Mouse (Mus musculus) left cerebral cortex, adult 9 months (tissue): ENCODE data around the gene Ccdc3.
"Not testable (repeated sequence)": the region's sequence is repeated elsewhere in the genome, so short reads cannot be mapped to it uniquely, and the experiment has no call there.

Experiments used
- DNase-seq, 2 experiments: peaks; one replicate each; pipeline ENCODE4 v3.0.0; 2022; ENCODE audit warnings: low spot score in 2 of 2

Ccdc3 gene

DNA sequence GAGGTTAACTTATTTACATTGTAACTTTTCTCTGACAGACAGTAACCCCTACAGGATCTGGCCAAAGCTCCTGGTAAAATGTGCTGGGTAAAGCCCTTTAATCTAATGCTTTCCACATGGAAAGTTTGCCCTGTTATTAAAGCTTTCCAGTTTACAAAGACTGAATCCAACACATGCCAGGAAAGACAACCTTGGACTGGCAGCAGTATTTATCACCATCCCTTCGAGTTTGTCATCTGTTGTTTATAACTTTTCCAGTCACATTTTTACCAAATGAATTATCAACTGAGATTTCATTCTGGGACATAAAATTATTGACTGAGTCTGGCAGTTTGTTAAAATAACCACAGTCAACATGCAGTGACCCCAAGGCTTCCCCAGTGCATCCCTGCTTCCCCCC, 77.0 kb downstream of the Ccdc3 start:
- no peak for DNase-seq

DNA sequence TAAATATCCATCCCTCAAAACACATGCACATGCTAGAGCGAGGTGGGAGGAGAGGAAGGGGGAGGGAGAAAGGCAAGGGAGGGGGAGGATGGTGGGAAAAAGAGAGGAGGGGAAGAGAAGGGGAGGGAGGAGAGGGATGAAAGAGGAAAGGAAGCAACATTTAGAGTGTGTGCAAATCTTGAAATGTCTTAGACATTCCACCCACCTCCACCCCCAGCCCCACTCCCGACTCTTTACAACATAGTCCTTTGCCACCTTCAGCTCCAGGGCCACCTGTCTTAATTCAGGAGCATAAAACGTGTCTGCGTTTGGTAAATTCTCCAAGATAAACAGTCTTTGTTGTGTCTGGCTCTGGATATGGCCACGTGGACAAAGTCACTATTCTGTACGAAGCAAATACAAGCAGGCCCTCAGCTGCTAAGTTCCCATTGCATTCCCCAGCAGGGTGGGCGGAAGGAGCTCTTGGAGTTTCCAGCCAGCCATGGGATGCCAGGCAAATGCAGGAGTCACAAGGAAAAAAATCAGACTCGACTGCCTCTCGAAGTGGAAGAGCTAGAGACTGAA, 77.8 kb downstream of the Ccdc3 start:
- DNase-seq, result no peak

DNA sequence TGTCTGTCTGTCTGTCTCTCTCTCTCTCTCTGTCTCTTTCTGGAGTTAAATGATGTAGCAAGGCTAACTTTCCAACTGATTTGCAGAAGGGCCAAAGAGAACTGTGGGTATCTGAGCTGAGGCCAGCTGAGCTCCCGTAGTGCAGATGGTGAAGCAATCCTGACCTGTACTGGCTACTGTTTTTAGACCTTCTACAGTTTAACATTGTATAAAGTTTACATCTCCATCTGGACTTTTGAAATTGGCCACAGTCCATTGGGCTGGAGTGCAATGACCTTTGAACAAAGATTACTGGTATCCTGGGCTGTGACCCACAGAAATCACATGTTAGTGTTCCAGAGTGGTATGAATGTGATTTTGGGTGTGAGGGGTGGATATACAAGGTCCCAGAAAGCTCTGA, 81.6 kb downstream of the Ccdc3 start:
- no peak for DNase-seq

DNA sequence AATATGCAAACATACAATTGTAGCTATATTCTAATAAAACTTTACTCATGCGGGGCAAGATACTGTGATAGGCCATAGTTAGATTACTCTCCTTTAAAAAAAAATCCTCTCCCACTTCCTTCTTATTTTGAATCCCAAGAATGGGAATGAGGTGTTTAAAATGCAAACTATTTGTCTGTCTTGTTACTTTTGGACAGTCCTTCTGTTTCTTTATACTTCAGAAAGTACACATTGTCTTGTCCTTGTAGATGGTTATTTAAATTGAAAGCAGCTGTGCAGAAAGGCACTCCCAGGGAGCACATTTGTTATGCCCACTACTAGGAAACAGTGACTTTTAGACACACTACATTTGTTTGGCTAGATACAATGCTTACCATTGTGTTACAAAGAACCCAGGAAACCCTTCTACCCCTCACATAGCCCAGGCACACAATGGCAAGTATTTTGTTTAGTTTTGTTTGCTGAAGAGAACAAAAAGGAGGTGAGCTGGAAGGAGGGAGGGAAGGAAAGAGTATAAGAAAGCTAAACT, 82.3 kb downstream of the Ccdc3 start:
- DNase-seq, result no peak

DNA sequence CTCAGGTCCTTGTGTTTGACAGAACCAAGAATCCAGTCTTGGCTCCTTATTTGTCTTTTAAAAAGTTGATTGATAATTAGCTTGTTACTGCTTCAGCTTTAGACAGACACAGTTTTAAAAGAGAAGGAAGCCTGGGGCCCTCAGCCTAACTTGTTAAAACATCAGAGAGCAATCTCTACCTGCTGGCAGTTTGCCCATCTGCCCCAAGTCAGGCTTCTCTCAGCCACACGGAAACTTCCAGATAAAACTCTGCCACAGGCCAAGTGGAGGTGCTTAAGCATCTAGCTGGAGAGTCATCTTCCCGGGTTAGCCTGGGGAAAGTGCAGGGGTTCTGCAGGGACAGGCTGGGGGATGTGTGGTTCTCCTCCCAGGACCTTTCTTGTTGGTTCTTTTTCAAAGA, 85.0 kb downstream of the Ccdc3 start:
- no peak for DNase-seq

DNA sequence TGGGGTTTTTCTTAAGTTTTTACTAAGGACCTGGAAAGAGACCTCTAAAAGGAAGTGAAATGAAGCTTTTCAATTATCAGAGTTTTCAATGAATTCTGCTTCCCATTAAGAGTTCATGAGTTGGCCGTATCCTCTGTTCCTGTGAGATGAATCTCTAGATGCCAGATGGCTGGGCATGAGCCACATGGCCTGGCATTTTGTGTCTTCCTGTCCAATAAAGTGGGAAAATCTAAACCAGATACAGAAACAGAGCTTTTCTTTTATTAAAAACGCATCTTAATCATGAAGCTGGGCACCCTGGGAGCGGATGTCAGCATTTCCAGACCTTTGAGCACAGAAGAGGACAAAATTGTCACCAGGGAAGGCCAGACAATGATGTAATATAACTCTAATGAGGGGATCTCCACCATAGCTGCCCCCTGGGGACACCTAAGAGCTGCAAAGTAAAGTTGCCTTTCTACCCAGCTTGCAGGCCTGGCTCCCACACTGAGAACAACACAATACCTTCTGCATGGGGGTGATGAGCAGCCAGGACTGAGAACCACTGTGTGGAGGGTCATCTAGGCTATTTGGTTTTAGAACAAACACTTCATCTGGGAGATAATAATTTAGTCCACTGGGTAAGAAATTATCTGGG, 99.4 kb downstream of the Ccdc3 start:
- no peak for DNase-seq

DNA sequence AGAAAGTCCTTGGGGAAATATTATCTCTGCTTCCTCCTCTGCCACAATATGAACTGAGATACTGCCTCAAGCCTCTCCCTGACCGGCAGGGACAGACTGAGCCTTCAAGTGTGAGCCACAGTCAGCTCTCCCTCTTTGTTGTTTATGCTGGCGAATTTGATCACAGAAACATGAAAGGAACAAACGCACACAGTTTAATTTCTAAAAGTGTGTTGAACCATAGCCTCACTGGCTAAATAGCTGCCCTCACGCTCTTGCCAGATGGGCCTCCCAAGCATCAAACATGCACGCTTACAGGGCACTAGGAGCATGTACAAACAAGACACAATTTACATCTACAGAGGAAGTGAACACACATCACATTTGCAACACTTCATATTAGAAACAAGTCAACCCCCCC, 100.3 kb downstream of the Ccdc3 start:
- DNase-seq, result no peak

DNA sequence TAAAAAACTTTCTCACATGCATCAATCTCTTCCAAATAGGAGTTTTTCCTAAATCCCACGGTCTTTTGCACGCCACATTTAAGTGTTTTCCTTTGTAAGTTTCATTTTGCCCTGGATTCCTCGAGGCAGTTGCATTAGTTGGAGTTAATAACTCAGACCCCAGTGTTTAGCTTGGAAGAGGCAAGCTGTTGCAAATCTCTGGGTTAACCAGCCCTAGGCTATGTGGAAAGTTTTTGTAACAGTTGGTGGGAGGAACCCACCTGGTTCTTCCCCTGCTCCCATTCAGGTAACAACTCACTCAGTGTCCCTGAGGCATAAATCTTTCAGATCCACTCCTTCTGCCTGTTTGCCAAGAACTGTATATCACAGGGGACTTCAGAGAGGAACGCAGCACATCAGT, 101.9 kb downstream of the Ccdc3 start:
- no peak for DNase-seq

DNA sequence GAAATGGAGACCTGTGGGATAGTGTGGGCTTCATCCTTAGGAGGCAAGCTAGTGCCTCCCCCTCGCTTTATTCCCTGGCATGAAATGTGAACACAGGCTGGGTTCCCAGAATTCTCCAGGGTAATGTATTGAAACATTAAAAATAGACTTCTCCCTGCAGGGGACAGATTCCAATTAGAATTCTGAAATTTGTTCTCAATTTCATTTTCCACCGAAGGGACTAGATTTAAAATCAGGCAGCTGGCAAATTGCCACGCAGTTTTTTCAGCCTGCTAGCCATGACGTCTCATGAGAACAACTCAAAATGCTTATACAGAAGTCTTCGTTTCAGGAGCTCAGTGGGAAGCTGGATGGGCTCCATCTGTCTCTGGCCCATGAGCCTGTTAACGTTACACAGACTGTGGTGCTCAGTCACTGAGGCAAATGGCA, 103.9 kb downstream of the Ccdc3 start:
- peak; percentile 36 to 82 for DNase-seq

DNA sequence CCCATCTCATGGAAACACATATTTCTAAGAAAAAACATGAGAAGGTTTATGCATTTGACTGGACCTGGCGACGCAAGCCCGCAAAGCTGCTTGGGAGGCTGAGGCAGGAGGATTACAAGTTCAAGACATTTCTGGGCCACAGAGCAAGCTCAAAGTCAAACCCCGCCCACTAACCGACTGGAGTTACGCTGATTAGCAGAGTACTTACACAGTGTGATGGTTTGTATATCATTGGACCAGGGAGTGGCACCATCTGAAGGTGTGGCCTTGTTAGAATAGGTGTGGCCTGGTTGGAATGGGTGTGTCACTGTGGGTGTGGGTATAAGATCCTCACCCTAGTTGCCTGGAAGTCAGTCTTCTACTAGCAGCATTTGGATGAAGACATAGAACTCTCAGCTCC, 111.6 kb downstream of the Ccdc3 start:
- DNase-seq, result not testable (repeated sequence)

DNA sequence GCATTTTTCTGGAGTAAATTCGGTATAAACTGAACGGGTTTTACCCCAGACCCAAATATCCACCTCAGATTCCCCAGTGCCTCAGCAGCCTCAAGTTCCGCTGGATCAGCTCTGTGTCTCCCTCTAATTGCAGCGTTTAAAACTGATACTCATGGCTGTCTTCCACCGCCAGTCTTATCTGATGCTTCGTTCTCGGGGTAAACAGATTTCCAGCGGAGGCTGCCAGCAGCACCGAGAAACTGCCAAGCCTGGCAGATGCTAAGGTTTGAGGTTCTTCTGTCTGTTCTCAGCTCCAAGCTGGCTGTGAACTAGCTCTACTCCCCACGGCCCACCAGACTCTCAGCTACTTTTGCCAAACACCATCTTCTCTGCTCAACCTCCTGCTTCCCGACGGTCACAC, 112.4 kb downstream of the Ccdc3 start:
- peak; percentile 59 to 88 for DNase-seq

DNA sequence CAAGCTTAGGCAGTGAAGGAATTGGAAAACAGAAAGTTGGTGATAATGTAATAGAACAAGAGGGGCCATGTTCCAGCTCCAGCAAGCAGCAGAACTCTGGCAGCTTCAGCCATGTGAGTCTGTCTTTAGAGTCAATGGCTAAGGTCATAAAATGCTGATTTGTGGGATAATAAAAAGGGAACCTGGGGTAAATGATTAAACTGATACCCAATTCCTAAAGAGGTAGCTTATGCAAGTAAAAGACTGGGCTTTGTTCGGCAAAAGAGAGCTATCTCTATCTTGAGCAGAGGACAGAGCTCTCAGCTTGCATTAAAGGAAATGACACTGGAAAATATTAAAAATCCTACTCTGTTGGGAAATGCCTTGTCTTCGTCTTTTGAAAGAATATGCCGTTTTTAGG, 120.7 kb downstream of the Ccdc3 start:
- DNase-seq, result no peak

DNA sequence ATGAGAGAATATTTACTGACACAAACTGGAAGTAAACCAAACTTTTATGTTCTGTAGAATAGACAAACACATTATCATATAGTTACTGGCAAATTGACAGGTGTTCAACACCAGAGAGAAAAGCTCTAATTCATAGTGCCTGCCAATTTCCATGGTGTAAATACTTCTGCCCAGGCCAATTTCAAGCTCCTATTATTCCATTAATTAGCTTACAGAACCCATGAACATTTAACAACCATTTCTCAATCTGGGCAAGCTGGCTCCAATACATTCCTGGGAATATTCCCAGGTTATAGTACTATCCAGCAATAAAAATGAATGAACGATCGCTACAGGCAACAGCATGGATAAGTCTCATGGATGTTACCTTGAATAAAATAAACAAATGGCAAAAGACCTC, 124.7 kb downstream of the Ccdc3 start:
- no peak for DNase-seq

DNA sequence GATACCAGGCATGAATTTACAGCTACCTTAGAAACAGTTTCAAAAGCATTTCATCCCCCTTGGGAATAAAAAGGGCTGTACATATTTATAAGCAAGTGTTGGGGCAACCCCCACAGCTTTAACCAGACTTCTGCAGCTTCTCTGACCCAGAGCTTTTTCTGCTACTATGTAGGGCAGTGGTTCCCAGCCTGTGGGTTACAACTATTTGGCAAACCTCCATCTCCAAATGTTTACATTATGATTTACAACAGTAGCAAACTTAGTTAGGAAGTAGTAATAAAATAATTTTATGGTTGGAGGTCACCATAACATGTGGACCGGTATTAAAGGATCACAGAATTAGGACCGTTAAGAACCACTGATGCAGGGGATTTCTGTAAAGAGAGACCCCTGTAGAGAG, 130.4 kb downstream of the Ccdc3 start:
- DNase-seq, result no peak
